9 mouse cellular contexts compared by ENCODE assay signal in the genomic region with DNA sequence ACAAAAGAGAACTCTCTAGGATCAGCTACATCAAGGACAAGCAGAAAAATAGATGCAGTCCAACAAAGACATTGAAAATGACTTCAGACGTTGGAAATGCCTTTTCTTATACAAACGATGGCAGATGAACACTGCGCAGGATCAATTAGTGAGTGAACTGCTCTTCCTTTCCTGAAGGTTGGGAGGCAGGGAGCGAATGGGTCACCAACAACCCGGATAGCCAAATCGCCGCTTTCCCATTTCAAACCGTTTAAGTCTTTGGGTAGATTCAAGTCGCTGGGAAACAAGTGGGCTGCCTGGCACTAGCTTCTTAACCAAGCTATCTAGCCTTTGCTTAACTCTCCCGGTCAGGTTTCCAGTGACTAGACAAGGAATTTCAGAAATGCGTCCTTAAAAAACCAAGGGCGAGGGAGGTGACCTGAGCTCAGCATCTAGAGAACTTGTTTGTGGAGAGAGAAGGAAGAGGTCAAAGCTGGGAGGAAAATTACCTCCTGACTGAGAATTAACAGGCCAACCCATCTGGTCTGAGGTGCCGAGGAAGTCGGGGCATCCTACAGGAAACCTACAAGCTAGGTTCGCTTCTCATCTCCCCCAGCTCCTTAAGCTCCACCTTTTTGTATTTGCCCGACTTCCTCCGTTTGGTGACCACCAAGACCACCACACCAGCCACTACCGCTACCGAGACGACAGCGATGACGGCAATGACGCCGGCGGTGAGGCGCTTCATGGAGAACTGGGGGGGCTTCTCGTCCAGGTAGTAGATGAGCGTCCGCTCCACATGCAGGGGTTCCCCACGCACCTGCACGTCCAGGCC. TPM values are rescaled to one million over a fixed set of nuclear protein-coding genes. Genes with fewer than 3 reads are reported as not detected.
DNase-seq lines count a peak whose midpoint lies in the region; ATAC-seq lines count a peak whose summit lies in the region.
"Had no signal": no experiment of that assay in that cellular context is flagged by ENCODE, and none has a peak within 500 bp of the region (broad histone marks: within the 10 kb centered on the region; RNA-seq: fewer than 3 reads in every experiment).

No protein-coding gene starts in this region.

- no peak overlapping the region for H3K9ac ChIP-seq in liver, embryonic 11.5 days (ENCODE audit: low read depth, low read length)
- no peak overlapping the region for H3K9ac ChIP-seq in forebrain, embryonic 11.5 days (ENCODE audit: low read length)
- H3K9ac ChIP-seq in limb, embryonic 12.5 days (replicated peaks): no peak overlapping the region
- peak overlapping the region; percentile 52 for H3K9ac ChIP-seq in neural tube, embryonic 13.5 days

- no peak overlapping the region for H3K27ac ChIP-seq in liver, embryonic 11.5 days (ENCODE audit: low read depth, low read length)
- no peak overlapping the region for H3K27ac ChIP-seq in forebrain, embryonic 11.5 days (ENCODE audit: low read depth, low read length)
- no peak overlapping the region for H3K27ac ChIP-seq in limb, embryonic 12.5 days
- no peak overlapping the region for H3K27ac ChIP-seq in neural tube, embryonic 13.5 days (replicated peaks)

- H3K4me1 ChIP-seq in liver, embryonic 11.5 days (replicated peaks; ENCODE audit: control insufficient read depth, insufficient read depth, low read length): 0 out of 2 replicates have a peak, but pooled peaks cover 3% of the 10 kb centered on the region
- peaks cover 2% of the 10 kb centered on the region; the same call in 1 of the 2 replicates for H3K4me1 ChIP-seq in forebrain, embryonic 11.5 days (replicated peaks; ENCODE audit: control insufficient read depth, insufficient read depth, low read length)
- peaks cover 22% of the 10 kb centered on the region for H3K4me1 ChIP-seq in limb, embryonic 12.5 days (replicated peaks)
- peaks cover 25% of the 10 kb centered on the region for H3K4me1 ChIP-seq in neural tube, embryonic 13.5 days (replicated peaks)

- ATAC-seq in liver, embryonic 11.5 days (replicated peaks; ENCODE audit: low FRiP score): no peak
- ATAC-seq in forebrain, embryonic 11.5 days (replicated peaks; ENCODE audit: low FRiP score): peak; percentile 3; the same call in 1 of the 2 replicates
- ATAC-seq in limb, embryonic 12.5 days (ENCODE audit: insufficient number of reproducible peaks, insufficient read depth, low FRiP score, low TSS enrichment, low read depth): no peak
- peak; percentile 21; the same call in 1 of the 2 replicates for ATAC-seq in neural tube, embryonic 13.5 days (ENCODE audit: low read depth)

- H3K36me3 ChIP-seq in liver, embryonic 11.5 days (ENCODE audit: control insufficient read depth, insufficient read depth, low read length): no peaks in the 10 kb centered on the region
- H3K36me3 ChIP-seq in forebrain, embryonic 11.5 days (ENCODE audit: control insufficient read depth, insufficient read depth, low read length): no peaks in the 10 kb centered on the region
- H3K36me3 ChIP-seq in limb, embryonic 12.5 days: no peaks in the 10 kb centered on the region
- H3K36me3 ChIP-seq in neural tube, embryonic 13.5 days: no peaks in the 10 kb centered on the region

- WGBS in liver, embryonic 11.5 days: 8% methylated on average over 31 of the region's 31 CpGs
- 7% methylated on average over 31 of the region's 31 CpGs for WGBS in forebrain, embryonic 11.5 days
- 8% methylated on average over 31 of the region's 31 CpGs for WGBS in limb, embryonic 12.5 days
- 8% methylated on average over 31 of the region's 31 CpGs for WGBS in neural tube, embryonic 13.5 days

- H3K4me2 ChIP-seq in liver, embryonic 11.5 days: peak overlapping the region; percentile 64
- peak overlapping the region; percentile 65 for H3K4me2 ChIP-seq in forebrain, embryonic 11.5 days (ENCODE audit: low read depth, low read length, severe bottlenecking)
- H3K4me2 ChIP-seq in limb, embryonic 12.5 days: peak overlapping the region; percentile 69
- peak overlapping the region; percentile 70 for H3K4me2 ChIP-seq in neural tube, embryonic 13.5 days

- no peaks in the 10 kb centered on the region for H3K9me3 ChIP-seq in liver, embryonic 11.5 days (ENCODE audit: control insufficient read depth, low read length)
- no peaks in the 10 kb centered on the region for H3K9me3 ChIP-seq in forebrain, embryonic 11.5 days (ENCODE audit: control insufficient read depth, low read length)
- no peaks in the 10 kb centered on the region for H3K9me3 ChIP-seq in limb, embryonic 12.5 days
- H3K9me3 ChIP-seq in neural tube, embryonic 13.5 days: no peaks in the 10 kb centered on the region

- H3K4me3 ChIP-seq in liver, embryonic 11.5 days (ENCODE audit: low read depth, low read length): peak overlapping the region; percentile 41
- H3K4me3 ChIP-seq in forebrain, embryonic 11.5 days (ENCODE audit: low read depth, low read length): peak overlapping the region; percentile 34
- H3K4me3 ChIP-seq in limb, embryonic 12.5 days (replicated peaks): peak overlapping the region; percentile 44
- peak overlapping the region; percentile 44 for H3K4me3 ChIP-seq in neural tube, embryonic 13.5 days
- H3K4me3 ChIP-seq: myocyte had no signal

- peaks cover 51% of the 10 kb centered on the region for H3K27me3 ChIP-seq in liver, embryonic 11.5 days (replicated peaks; ENCODE audit: control insufficient read depth, insufficient read depth, low read length)
- peaks cover 49% of the 10 kb centered on the region for H3K27me3 ChIP-seq in forebrain, embryonic 11.5 days (ENCODE audit: control insufficient read depth, insufficient read depth, low read length)
- H3K27me3 ChIP-seq in limb, embryonic 12.5 days: peaks cover 76% of the 10 kb centered on the region
- H3K27me3 ChIP-seq in neural tube, embryonic 13.5 days: peaks cover 84% of the 10 kb centered on the region

- DNase-seq in liver, embryonic 11.5 days (ENCODE audit: low spot score): no peak
- DNase-seq in liver: no peak
- DNase-seq in forebrain, embryonic 11.5 days (ENCODE audit: low spot score): no peak
- DNase-seq in frontal cortex, postnatal 10 days (ENCODE audit: low spot score in 2 of 2): no peak
- no peak for DNase-seq in cerebellum, adult 18-20 months
- no peak for DNase-seq in layer of hippocampus, postnatal 14 days (ENCODE audit: low spot score in 2 of 2)

RNA-seq across cellular contexts. Expression of gene Tacstd2, which starts 1.2 kb away (rescaled TPM):
- polyA plus RNA-seq in liver, embryonic 11.5 days (2014; fragmentation: Nextera tagmentation; extraction: Ambion mirVana): 2.1 and 3.4 TPM in 2 replicates
- polyA plus RNA-seq in forebrain, embryonic 11.5 days (2014; fragmentation: Nextera tagmentation; extraction: Ambion mirVana): 5.4 and 7.0 TPM in 2 replicates
- 19.7 and 23.0 TPM in 2 replicates for polyA plus RNA-seq in limb, embryonic 12.5 days (2016; fragmentation: Nextera tagmentation; extraction: Ambion mirVana)
- 0.47 and 1.2 TPM in 2 replicates for polyA plus RNA-seq in neural tube, embryonic 13.5 days (2015; fragmentation: Nextera tagmentation; extraction: Ambion mirVana)
- 1 to 10 TPM; 1.9 to 2.6 TPM for total RNA-seq in layer of hippocampus, postnatal 14 days (2021)
- polyA plus RNA-seq: myocyte had no signal

RNA-seq across cellular contexts. Expression of gene Il23r, which starts 42.7 kb away (rescaled TPM):
- not detected in 2 replicates for polyA plus RNA-seq in liver, embryonic 11.5 days (2014; fragmentation: Nextera tagmentation; extraction: Ambion mirVana)
- polyA plus RNA-seq in forebrain, embryonic 11.5 days (2014; fragmentation: Nextera tagmentation; extraction: Ambion mirVana): not detected in 2 replicates
- not detected in 2 replicates for polyA plus RNA-seq in limb, embryonic 12.5 days (2016; fragmentation: Nextera tagmentation; extraction: Ambion mirVana)
- polyA plus RNA-seq in neural tube, embryonic 13.5 days (2015; fragmentation: Nextera tagmentation; extraction: Ambion mirVana): not detected in 2 replicates
- under 1 TPM in 1 of 2 experiments, not detected in 1; 0.29 TPM for total RNA-seq in layer of hippocampus, postnatal 14 days (2021)
- polyA plus RNA-seq: myocyte had no signal

Comparison
In these comparisons a context has a peak if more than half of its experiments do, and no peak if none do; other contexts are left out.
1. ATAC-seq: peak in forebrain, embryonic 11.5 days (single experiment) and neural tube, embryonic 13.5 days (single experiment); none in liver, embryonic 11.5 days (single experiment) and limb, embryonic 12.5 days (single experiment).
2. Peak in every context shown above with its lines, with median percentiles within 50 percentile points of each other: H3K4me2 ChIP-seq and H3K4me3 ChIP-seq.